Mouse (Mus musculus): Measurements from ENCODE around the gene Wscd2.

GRCm38 (mm10) chr5:113476816-113477215 lies 13.3 kb upstream of the Wscd2 start:
- TF ChIP-seq TAL1 (IDR thresholded peaks at IDR 0.05; ENCODE audit: low read length) (no peak), GATA1 (IDR thresholded peaks at IDR 0.05; ENCODE audit: low read length) (no peak)
